Mouse (Mus musculus) G1E (cell line): ENCODE measurements around the gene Trit1.

Experiments used
- CTCF ChIP-seq: IDR thresholded peaks from 2 replicates; pipeline ENCODE4 v1.5.1; 2012; ENCODE audit warnings: low read depth, low read length, inconsistent platforms, mixed read lengths
- GATA1 ChIP-seq: IDR thresholded peaks from 2 replicates; pipeline ENCODE4 v1.6.1; 2012; ENCODE audit warnings: borderline replicate concordance, low read length, inconsistent platforms, mixed read lengths
- GATA2 ChIP-seq: IDR thresholded peaks from 2 replicates; pipeline ENCODE4 v1.6.1; 2012; ENCODE audit warnings: low read depth, low read length, inconsistent platforms, borderline replicate concordance
- POLR2AphosphoS5 ChIP-seq: IDR thresholded peaks from 2 replicates; pipeline ENCODE4 v1.6.1; 2012; ENCODE audit warnings: low read depth, low read length, inconsistent platforms; ENCODE audit not compliant: insufficient replicate concordance
- TAL1 ChIP-seq: conservative IDR thresholded peaks from 2 replicates; pipeline ENCODE4 v1.6.1; 2012; ENCODE audit warnings: low read depth, low read length, inconsistent platforms, mixed read lengths

DNA sequence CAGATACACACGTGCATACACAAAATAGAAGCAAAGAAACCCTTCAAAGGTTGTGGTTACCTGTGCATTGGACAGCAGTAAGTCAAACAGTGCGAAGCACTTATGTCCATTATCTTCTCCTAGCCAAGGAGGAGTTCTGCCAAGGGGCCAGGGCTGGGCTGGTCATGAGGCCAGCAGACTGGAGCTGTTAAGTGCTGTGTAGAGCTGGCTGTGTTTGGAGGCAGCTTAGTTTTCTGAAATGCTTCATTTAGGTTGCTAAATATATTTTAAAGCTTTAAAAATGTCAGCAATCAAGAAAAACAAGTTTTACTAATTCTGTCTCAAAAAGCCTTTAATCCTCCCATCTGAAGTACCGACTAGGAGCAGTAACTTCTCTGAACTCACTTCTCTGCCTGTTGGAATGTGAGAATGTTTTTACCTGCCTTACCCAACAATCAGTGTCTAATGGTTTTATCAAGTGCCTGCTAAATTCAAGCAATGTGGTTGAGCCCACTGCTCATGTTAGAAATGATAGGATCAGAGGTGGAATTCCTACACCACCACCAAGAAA, 40.2 kb downstream of the Trit1 start:
- TF ChIP-seq CTCF (no peak), GATA1 (no peak), TAL1 (no peak), POLR2AphosphoS5 (no peak), GATA2 (no peak)
